Mouse (Mus musculus): Measurements from ENCODE around the gene Olfr1493-ps1. TPM values are rescaled to one million over a fixed set of nuclear protein-coding genes. Genes with fewer than 3 reads are reported as not detected.

Gene Olfr1493-ps1
- polyA plus RNA-seq (2014; fragmentation: Nextera tagmentation; extraction: Ambion mirVana): not detected in 2 replicates

GRCm38 (mm10) chr19:13722978-13723377 is at the start of gene Olfr1493-ps1:
Olfr1493-ps1 (plus strand) TSS chr19:13723278.
- Histone ChIP-seq H3K4me3 (ENCODE audit: low read depth, low read length) (no peak within 1 kb of the TSS), H3K27ac (replicated peaks; ENCODE audit: low read depth, low read length) (no peak within 1 kb of the TSS), H3K36me3 (replicated peaks; ENCODE audit: control insufficient read depth, insufficient read depth, low read depth, low read length) (no peaks in the 10 kb centered on the region), H3K9ac (replicated peaks; ENCODE audit: low read length) (no peak within 1 kb of the TSS), H3K4me1 (ENCODE audit: control insufficient read depth, insufficient read depth, low read length) (no peaks in the 10 kb centered on the region), H3K4me2 (ENCODE audit: low read depth, low read length) (no peak within 1 kb of the TSS), H3K27me3 (ENCODE audit: control insufficient read depth, insufficient read depth, low read length) (no peaks in the 10 kb centered on the region), H3K9me3 (replicated peaks; ENCODE audit: control insufficient read depth, low read length) (no peaks in the 10 kb centered on the region)
- DNase-seq (ENCODE audit: low spot score): no peak
- 57% methylated on average over 2 of the region's 2 CpGs for WGBS
- ATAC-seq (replicated peaks; ENCODE audit: insufficient number of reproducible peaks, low FRiP score, low TSS enrichment, low read depth): no peak

DNA sequence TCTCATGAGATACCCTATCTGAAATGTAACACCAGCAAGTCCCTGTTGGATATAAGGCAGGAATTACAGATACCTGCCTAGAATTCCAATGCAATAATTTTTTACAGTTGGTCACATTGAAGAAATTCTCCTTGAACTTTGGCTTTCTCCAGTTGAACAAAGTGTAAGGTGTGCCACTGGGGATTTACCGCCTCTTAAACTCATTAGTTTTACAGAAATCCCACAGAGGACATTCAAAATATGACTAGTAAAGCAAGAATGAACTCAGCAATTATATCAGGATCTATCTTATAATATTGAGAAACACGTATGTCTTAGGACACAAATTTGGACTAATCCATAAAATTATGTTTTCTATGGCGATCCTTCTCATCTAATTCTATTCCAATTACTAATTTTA is 26.1 kb upstream of the Olfr1493-ps1 start, which contains the start of gene Olfr1491:
Gene Olfr1491 (plus strand): TSS at position 301 of the 400 bp plus-strand sequence.
- Histone ChIP-seq H3K27ac (replicated peaks; ENCODE audit: low read depth, low read length) (no peak within 1 kb of the TSS), H3K36me3 (replicated peaks; ENCODE audit: control insufficient read depth, insufficient read depth, low read depth, low read length) (no peaks in the 10 kb centered on the region), H3K9ac (replicated peaks; ENCODE audit: low read length) (no peak within 1 kb of the TSS), H3K27me3 (ENCODE audit: control insufficient read depth, insufficient read depth, low read length) (no peaks in the 10 kb centered on the region), H3K4me3 (ENCODE audit: low read depth, low read length) (no peak within 1 kb of the TSS), H3K4me1 (ENCODE audit: control insufficient read depth, insufficient read depth, low read length) (no peaks in the 10 kb centered on the region), H3K9me3 (replicated peaks; ENCODE audit: control insufficient read depth, low read length) (no peaks in the 10 kb centered on the region), H3K4me2 (ENCODE audit: low read depth, low read length) (no peak within 1 kb of the TSS)
- no peak for DNase-seq (ENCODE audit: low spot score)
- WGBS: 81% methylated on average over 3 of the region's 3 CpGs
- no peak for ATAC-seq (replicated peaks; ENCODE audit: insufficient number of reproducible peaks, low FRiP score, low TSS enrichment, low read depth)

GRCm38 (mm10) chr19:13739428-13739827 is 16.4 kb downstream of the Olfr1493-ps1 start, which contains the start of gene Olfr1494:
Olfr1494 (plus strand) TSS chr19:13739728.
- Histone ChIP-seq H3K27ac (replicated peaks; ENCODE audit: low read depth, low read length) (no peak within 1 kb of the TSS), H3K4me3 (ENCODE audit: low read depth, low read length) (no peak within 1 kb of the TSS), H3K27me3 (ENCODE audit: control insufficient read depth, insufficient read depth, low read length) (no peaks in the 10 kb centered on the region), H3K36me3 (replicated peaks; ENCODE audit: control insufficient read depth, insufficient read depth, low read depth, low read length) (no peaks in the 10 kb centered on the region), H3K4me2 (ENCODE audit: low read depth, low read length) (no peak within 1 kb of the TSS), H3K4me1 (ENCODE audit: control insufficient read depth, insufficient read depth, low read length) (no peaks in the 10 kb centered on the region), H3K9me3 (replicated peaks; ENCODE audit: control insufficient read depth, low read length) (no peaks in the 10 kb centered on the region), H3K9ac (replicated peaks; ENCODE audit: low read length) (no peak within 1 kb of the TSS)
- ATAC-seq (replicated peaks; ENCODE audit: insufficient number of reproducible peaks, low FRiP score, low TSS enrichment, low read depth) (no peak), DNase-seq (ENCODE audit: low spot score) (no peak)
- 92% methylated on average over 4 of the region's 4 CpGs for WGBS

DNA sequence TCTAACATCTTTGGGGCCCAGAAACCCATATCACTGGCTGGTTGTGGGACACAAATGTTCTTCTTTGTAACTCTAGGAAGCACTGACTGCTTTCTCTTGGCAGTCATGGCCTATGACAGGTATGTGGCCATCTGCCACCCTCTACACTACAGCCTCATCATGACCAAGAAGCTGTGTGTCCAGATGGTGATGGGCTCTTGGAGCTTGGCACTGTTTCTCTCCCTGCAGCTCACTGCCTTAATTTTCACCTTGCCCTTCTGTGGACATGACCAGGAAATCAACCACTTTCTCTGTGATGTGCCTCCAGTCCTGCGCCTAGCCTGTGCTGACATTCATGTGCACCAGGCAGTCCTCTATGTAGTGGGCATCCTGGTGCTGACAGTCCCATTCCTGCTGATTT is 26.3 kb downstream of the Olfr1493-ps1 start:
- WGBS: 82% methylated on average over 1 of the region's 1 CpGs

DNA sequence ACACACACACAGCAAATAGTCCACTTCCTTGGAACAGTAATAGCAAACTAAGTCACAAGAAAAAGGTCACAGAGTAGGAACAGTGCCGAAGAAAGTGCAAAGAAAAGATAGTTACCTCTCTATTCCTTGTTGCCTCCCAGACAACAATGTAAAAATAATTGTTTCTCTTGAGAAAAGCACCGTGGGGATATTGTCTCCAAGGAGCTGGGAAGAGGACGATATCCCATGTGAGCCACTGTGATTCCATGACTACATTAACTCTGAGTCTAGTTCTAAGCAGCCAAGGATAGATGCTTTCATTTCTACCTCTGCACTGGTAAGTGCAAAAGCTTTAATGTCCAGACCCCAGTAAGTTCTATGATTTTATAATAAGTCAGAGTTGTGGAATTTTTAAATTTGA is 41.2 kb downstream of the Olfr1493-ps1 start, which contains the start of gene Olfr1495:
Gene Olfr1495 (plus strand): TSS at position 301 of the 400 bp plus-strand sequence.
- DNase-seq (ENCODE audit: low spot score) (no peak), ATAC-seq (replicated peaks; ENCODE audit: insufficient number of reproducible peaks, low FRiP score, low TSS enrichment, low read depth) (no peak)
- Histone ChIP-seq H3K4me3 (ENCODE audit: low read depth, low read length) (no peak within 1 kb of the TSS), H3K9ac (replicated peaks; ENCODE audit: low read length) (no peak within 1 kb of the TSS), H3K4me1 (ENCODE audit: control insufficient read depth, insufficient read depth, low read length) (no peaks in the 10 kb centered on the region), H3K27ac (replicated peaks; ENCODE audit: low read depth, low read length) (no peak within 1 kb of the TSS), H3K9me3 (replicated peaks; ENCODE audit: control insufficient read depth, low read length) (no peaks in the 10 kb centered on the region), H3K27me3 (ENCODE audit: control insufficient read depth, insufficient read depth, low read length) (no peaks in the 10 kb centered on the region), H3K36me3 (replicated peaks; ENCODE audit: control insufficient read depth, insufficient read depth, low read depth, low read length) (no peaks in the 10 kb centered on the region), H3K4me2 (ENCODE audit: low read depth, low read length) (no peak within 1 kb of the TSS)
- 76% methylated on average over 3 of the region's 3 CpGs for WGBS

More for the DNA sequence above, 26.3 kb downstream of the Olfr1493-ps1 start:
- no peak for ATAC-seq (replicated peaks; ENCODE audit: insufficient number of reproducible peaks, low FRiP score, low TSS enrichment, low read depth)
- no peak overlapping the region for H3K4me3 ChIP-seq (ENCODE audit: low read depth, low read length)
- DNase-seq (ENCODE audit: low spot score): no peak
- no peak overlapping the region for H3K4me2 ChIP-seq (ENCODE audit: low read depth, low read length)
- H3K27me3 ChIP-seq (ENCODE audit: control insufficient read depth, insufficient read depth, low read length): no peaks in the 10 kb centered on the region
- H3K4me1 ChIP-seq (ENCODE audit: control insufficient read depth, insufficient read depth, low read length): no peaks in the 10 kb centered on the region
- H3K9me3 ChIP-seq (replicated peaks; ENCODE audit: control insufficient read depth, low read length): no peaks in the 10 kb centered on the region
- H3K9ac ChIP-seq (replicated peaks; ENCODE audit: low read length): no peak overlapping the region
- H3K36me3 ChIP-seq (replicated peaks; ENCODE audit: control insufficient read depth, insufficient read depth, low read depth, low read length): no peaks in the 10 kb centered on the region
- H3K27ac ChIP-seq (replicated peaks; ENCODE audit: low read depth, low read length): no peak overlapping the region

DNA sequence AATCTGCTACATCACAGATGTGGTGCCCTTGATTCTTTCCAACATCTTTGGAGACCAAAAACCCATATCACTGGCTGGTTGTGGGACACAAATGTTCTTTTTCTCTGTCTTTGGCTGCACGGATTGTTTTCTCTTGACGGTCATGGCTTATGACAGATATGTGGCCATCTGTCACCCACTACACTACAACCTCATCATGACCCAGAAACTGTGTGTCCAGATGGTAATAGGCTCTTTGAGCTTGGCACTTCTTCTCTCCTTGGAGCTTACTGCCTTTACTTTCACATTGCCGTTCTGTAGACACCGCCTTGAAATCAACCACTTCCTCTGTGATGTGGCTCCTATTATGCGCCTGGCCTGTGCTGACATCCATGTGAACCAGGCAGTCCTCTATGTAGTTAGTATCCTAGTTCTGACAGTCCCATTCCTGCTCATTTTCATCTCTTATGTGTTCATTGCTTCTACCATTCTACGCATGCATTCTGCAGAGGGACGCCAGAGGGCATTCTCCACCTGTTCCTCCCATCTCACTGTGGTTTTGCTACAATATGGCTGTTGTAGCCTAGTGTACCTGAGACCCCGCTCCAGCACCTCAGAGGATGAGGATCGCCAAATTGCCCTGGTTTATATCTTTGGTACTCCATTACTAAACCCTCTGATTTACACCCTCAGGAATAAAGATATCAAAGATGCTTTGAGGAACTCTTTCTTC is 45.6 kb downstream of the Olfr1493-ps1 start:
- 88% methylated on average over 9 of the region's 9 CpGs for WGBS
- H3K4me3 ChIP-seq (ENCODE audit: low read depth, low read length): no peak overlapping the region
- DNase-seq (ENCODE audit: low spot score): no peak
- H3K36me3 ChIP-seq (replicated peaks; ENCODE audit: control insufficient read depth, insufficient read depth, low read depth, low read length): no peaks in the 10 kb centered on the region
- no peak overlapping the region for H3K4me2 ChIP-seq (ENCODE audit: low read depth, low read length)
- H3K9ac ChIP-seq (replicated peaks; ENCODE audit: low read length): no peak overlapping the region
- H3K9me3 ChIP-seq (replicated peaks; ENCODE audit: control insufficient read depth, low read length): no peaks in the 10 kb centered on the region
- H3K4me1 ChIP-seq (ENCODE audit: control insufficient read depth, insufficient read depth, low read length): no peaks in the 10 kb centered on the region
- ATAC-seq (replicated peaks; ENCODE audit: insufficient number of reproducible peaks, low FRiP score, low TSS enrichment, low read depth): no peak
- H3K27ac ChIP-seq (replicated peaks; ENCODE audit: low read depth, low read length): no peak overlapping the region
- no peaks in the 10 kb centered on the region for H3K27me3 ChIP-seq (ENCODE audit: control insufficient read depth, insufficient read depth, low read length)

DNA sequence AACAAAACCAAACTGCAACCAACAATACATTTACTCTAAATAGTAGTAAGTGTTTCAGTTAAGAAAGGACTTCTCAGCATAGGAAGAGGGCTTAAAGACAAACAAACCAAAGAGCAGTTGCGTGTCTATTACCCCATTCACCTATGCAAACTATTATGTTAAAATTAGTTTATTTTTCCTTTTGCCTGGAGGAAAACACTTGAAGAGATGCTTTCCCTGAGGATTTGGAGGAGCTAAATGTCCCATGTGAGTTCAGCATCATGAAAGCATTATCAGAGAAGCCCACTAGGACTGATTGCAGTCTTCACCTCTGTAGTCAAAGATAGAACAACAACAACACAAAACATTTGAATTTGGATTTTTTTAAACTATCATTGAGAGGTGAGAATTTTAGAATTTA is 54.5 kb downstream of the Olfr1493-ps1 start, which contains the start of gene Olfr1496:
Gene Olfr1496 (plus strand): TSS at position 301 of the 400 bp plus-strand sequence.
- no peak within 1 kb of the TSS for H3K4me2 ChIP-seq (ENCODE audit: low read depth, low read length)
- no peaks in the 10 kb centered on the region for H3K4me1 ChIP-seq (ENCODE audit: control insufficient read depth, insufficient read depth, low read length)
- WGBS: 66% methylated on average over 1 of the region's 1 CpGs
- H3K27me3 ChIP-seq (ENCODE audit: control insufficient read depth, insufficient read depth, low read length): no peaks in the 10 kb centered on the region
- no peak within 1 kb of the TSS for H3K9ac ChIP-seq (replicated peaks; ENCODE audit: low read length)
- no peak within 1 kb of the TSS for H3K27ac ChIP-seq (replicated peaks; ENCODE audit: low read depth, low read length)
- ATAC-seq (replicated peaks; ENCODE audit: insufficient number of reproducible peaks, low FRiP score, low TSS enrichment, low read depth) (no peak), DNase-seq (ENCODE audit: low spot score) (no peak)
- no peaks in the 10 kb centered on the region for H3K36me3 ChIP-seq (replicated peaks; ENCODE audit: control insufficient read depth, insufficient read depth, low read depth, low read length)
- H3K4me3 ChIP-seq (ENCODE audit: low read depth, low read length): no peak within 1 kb of the TSS
- H3K9me3 ChIP-seq (replicated peaks; ENCODE audit: control insufficient read depth, low read length): no peaks in the 10 kb centered on the region
